Mouse (Mus musculus) CH12.LX (cell line): ENCODE measurements around the gene Cmc2. TPM values are rescaled to one million over a fixed set of nuclear protein-coding genes. Genes with fewer than 3 reads are reported as not detected.

ENCODE experiments used
- DNase-seq: peaks from one replicate; pipeline ENCODE4 v3.0.0-alpha.2; 2013; ENCODE audit errors: extremely low read depth
- H3K27ac ChIP-seq: 2 replicates; pipeline ENCODE4 v1.5.1; 2012; ENCODE audit warnings: low read depth, mild to moderate bottlenecking, control low read depth, moderate library complexity; ENCODE audit not compliant: insufficient read depth
- H3K27me3 ChIP-seq: replicated peaks from 2 replicates; pipeline ENCODE3; 2012; ENCODE audit warnings: inconsistent platforms
- H3K36me3 ChIP-seq, 2 experiments: replicated peaks in 1 of 2; 2 replicates each; pipeline versions ENCODE3 to v1.6.1; 2012; ENCODE audit warnings: inconsistent platforms in 1 of 2, low read length in 1 of 2, mild to moderate bottlenecking in 1 of 2, mixed read lengths in 1 of 2, moderate library complexity in 1 of 2; ENCODE audit not compliant: control insufficient read depth in 1 of 2, insufficient read depth in 1 of 2
- H3K4me1 ChIP-seq, 2 experiments: 2 replicates each; pipeline ENCODE4 v1.6.1; 2012; ENCODE audit warnings: inconsistent platforms in 1 of 2, moderate library complexity in 1 of 2; ENCODE audit not compliant: insufficient read depth in 2 of 2, control insufficient read depth in 1 of 2
- H3K4me2 ChIP-seq: 2 replicates; pipeline ENCODE4 v1.6.1; 2012; ENCODE audit warnings: low read depth, mild to moderate bottlenecking, control low read depth; ENCODE audit not compliant: poor library complexity, insufficient read depth, severe bottlenecking
- H3K4me3 ChIP-seq, 3 experiments: fragments of 150-350 bp in 1 of 3; sonication (generic) in 1 of 3; replicated peaks in 1 of 3; 2 replicates each; pipeline versions ENCODE3 to v1.5.1; 2011 to 2012; ENCODE audit warnings: low read depth in 2 of 3, low read length in 2 of 3, mild to moderate bottlenecking in 2 of 3, moderate library complexity in 2 of 3, control low read depth in 1 of 3, improper control_type of control experiment in 1 of 3, inconsistent platforms in 1 of 3, mixed read lengths in 1 of 3; ENCODE audit not compliant: poor library complexity in 1 of 3
- H3K79me2 ChIP-seq: replicated peaks from 2 replicates; pipeline ENCODE4 v1.6.1; 2012; ENCODE audit warnings: mild to moderate bottlenecking, moderate library complexity; ENCODE audit not compliant: control insufficient read depth, poor library complexity, insufficient read depth, severe bottlenecking; ENCODE audit errors: extremely low read depth
- H3K9ac ChIP-seq: 2 replicates; pipeline ENCODE4 v1.6.1; 2012; ENCODE audit warnings: low read depth, mild to moderate bottlenecking, control low read depth, moderate library complexity; ENCODE audit not compliant: insufficient read depth
- H3K9me3 ChIP-seq: replicated peaks from 2 replicates; pipeline ENCODE3; 2012; ENCODE audit warnings: low read length, inconsistent platforms, mixed read lengths
- CHD2 ChIP-seq: IDR thresholded peaks from 2 replicates; pipeline ENCODE4 v1.6.1; 2011; ENCODE audit warnings: low read length, improper control_type of control experiment
- CTCF ChIP-seq, 2 experiments: IDR thresholded peaks in 1 of 2; conservative IDR thresholded peaks in 1 of 2; 2 replicates each; pipeline ENCODE4 v1.5.1; 2011 to 2012; ENCODE audit warnings: low read depth in 2 of 2, low read length in 2 of 2, improper control_type of control experiment in 1 of 2, inconsistent platforms in 1 of 2, mild to moderate bottlenecking in 1 of 2, moderate library complexity in 1 of 2
- EP300 ChIP-seq: IDR thresholded peaks from 2 replicates; pipeline ENCODE4 v1.6.1; 2011; ENCODE audit warnings: low read length, improper control_type of control experiment
- ETS1 ChIP-seq: conservative IDR thresholded peaks from 2 replicates; pipeline ENCODE4 v1.6.1; 2012; ENCODE audit warnings: low read depth, mild to moderate bottlenecking, inconsistent platforms, low read length, improper control_type of control experiment, moderate library complexity
- IRF4 ChIP-seq: IDR thresholded peaks from 2 replicates; pipeline ENCODE4 v1.6.1; 2014; ENCODE audit warnings: low read depth, mild to moderate bottlenecking, inconsistent platforms, low read length, improper control_type of control experiment
- MAZ ChIP-seq: IDR thresholded peaks from 2 replicates; pipeline ENCODE4 v1.6.1; 2012; ENCODE audit warnings: low read depth, mild to moderate bottlenecking, inconsistent platforms, low read length, improper control_type of control experiment, moderate library complexity
- MEF2A ChIP-seq: IDR thresholded peaks from 2 replicates; pipeline ENCODE4 v1.6.1; 2014; ENCODE audit warnings: low read depth, mild to moderate bottlenecking, inconsistent platforms, low read length, improper control_type of control experiment, borderline replicate concordance
- MYC ChIP-seq: IDR thresholded peaks from 2 replicates; pipeline ENCODE4 v1.6.1; 2011; ENCODE audit warnings: low read depth, mild to moderate bottlenecking, improper control_type of control experiment, low read length
- NELFE ChIP-seq: IDR thresholded peaks from 2 replicates; pipeline ENCODE4 v1.6.1; 2011; ENCODE audit warnings: low read depth, low read length, improper control_type of control experiment
- PAX5 ChIP-seq: IDR thresholded peaks from 2 replicates; pipeline ENCODE4 v1.6.1; 2012; ENCODE audit warnings: low read length, inconsistent platforms, mixed read lengths
- POLR2AphosphoS2 ChIP-seq: IDR thresholded peaks from 2 replicates; pipeline ENCODE4 v1.6.1; 2011; ENCODE audit warnings: low read depth, low read length, improper control_type of control experiment
- RAD21 ChIP-seq: IDR thresholded peaks from 2 replicates; pipeline ENCODE4 v1.6.1; 2011; ENCODE audit warnings: low read depth, mild to moderate bottlenecking, low read length, improper control_type of control experiment, moderate library complexity
- SMC3 ChIP-seq: IDR thresholded peaks from 2 replicates; pipeline ENCODE4 v1.6.1; 2011; ENCODE audit warnings: low read depth, low read length, improper control_type of control experiment
- UBTF ChIP-seq: IDR thresholded peaks from 2 replicates; pipeline ENCODE4 v1.6.1; 2012; ENCODE audit warnings: low read depth, mild to moderate bottlenecking, inconsistent platforms, low read length, improper control_type of control experiment, moderate library complexity
- USF1 ChIP-seq: IDR thresholded peaks from 2 replicates; pipeline ENCODE4 v1.6.1; 2014; ENCODE audit warnings: low read depth, mild to moderate bottlenecking, inconsistent platforms, low read length, improper control_type of control experiment
- ZC3H11A ChIP-seq: IDR thresholded peaks from 2 replicates; pipeline ENCODE4 v1.6.1; 2012; ENCODE audit warnings: low read depth, mild to moderate bottlenecking, inconsistent platforms, low read length, improper control_type of control experiment
- ZKSCAN1 ChIP-seq: IDR thresholded peaks from 2 replicates; pipeline ENCODE4 v1.6.1; 2012; ENCODE audit warnings: low read depth, inconsistent platforms, low read length, improper control_type of control experiment, borderline replicate concordance
- ZNF384 ChIP-seq: IDR thresholded peaks from 2 replicates; pipeline ENCODE4 v1.6.1; 2012; ENCODE audit warnings: low read depth, low read length, improper control_type of control experiment, inconsistent platforms
- dilution Hi-C: fragments of 300-500 bp; cut with MboI; formaldehyde crosslinking; loops from 2 replicates; pipeline ENCODE4 v1.14.3; 2020; ENCODE audit warnings: low sequenced_read_pairs; ENCODE audit not compliant: extremely low pct_unique_long_range_greater_than_20kb, extremely low pct_ligation_motif_present
- in situ Hi-C: fragments of 300-500 bp; cut with MboI; formaldehyde crosslinking; loops from 3 replicates; pipeline ENCODE4 v1.14.3; 2019; ENCODE audit warnings: low sequenced_read_pairs, low pct_ligation_motif_present, low pct_unique_long_range_greater_than_20kb, mixed read lengths
- polyA plus RNA-seq: library from polyadenylated mRNA; unstranded; fragments of >175 nt; gene quantifications from 2 replicates; pipeline ENCODE4 v1.2.1, GENCODE M21; 2012; ENCODE audit warnings: low read depth; ENCODE audit not compliant: insufficient read length
- total RNA-seq, 2 experiments: library from RNA; depleted of rRNA; stranded (reverse); fragments of 300-350 nt in 1 of 2; fragments of >200 nt in 1 of 2; gene quantifications; 2 replicates each; pipeline ENCODE4 v1.2.3; 2012 to 2014

Gene Cmc2
- total and polyA plus RNA-seq, 3 experiments = 29.1 to 55.1 (median 39.4) TPM

- dilution Hi-C loops = no loop called here
- Histone ChIP-seq H3K4me2 (peak overlapping the region; percentile 75; the same call in 1 of the 2 replicates), H3K79me2 (no peaks in the 10 kb centered on the region), H3K27me3 (peaks cover 3% of the 10 kb centered on the region), H3K27ac (no peak overlapping the region), H3K4me1 (peaks cover 9 to 16% of the 10 kb centered on the region in 2 experiments; a peak in 3 of 4 replicates), H3K4me3 (no peak overlapping the region), H3K9me3 (peaks cover 7% of the 10 kb centered on the region), H3K36me3 (no peaks in the 10 kb centered on the region), H3K9ac (no peak overlapping the region)
- TF ChIP-seq PAX5 (no peak), EP300 (no peak), MEF2A (no peak), IRF4 (no peak), ZKSCAN1 (no peak), SMC3 (no peak), USF1 (no peak), MYC (no peak), POLR2AphosphoS2 (no peak), ZNF384 (no peak), ZC3H11A (no peak), NELFE (no peak), MAZ (no peak), CHD2 (no peak), ETS1 (no peak)
- DNase-seq = no peak
- in situ Hi-C loops = loop anchor here (25.0 kb wide), 1 partner anchor 386 kb away; no protein-coding TSS in a partner anchor
Observed at GRCm38 (mm10) chr8:116873586-116873985, 47.7 kb downstream of the Cmc2 start.

DNA sequence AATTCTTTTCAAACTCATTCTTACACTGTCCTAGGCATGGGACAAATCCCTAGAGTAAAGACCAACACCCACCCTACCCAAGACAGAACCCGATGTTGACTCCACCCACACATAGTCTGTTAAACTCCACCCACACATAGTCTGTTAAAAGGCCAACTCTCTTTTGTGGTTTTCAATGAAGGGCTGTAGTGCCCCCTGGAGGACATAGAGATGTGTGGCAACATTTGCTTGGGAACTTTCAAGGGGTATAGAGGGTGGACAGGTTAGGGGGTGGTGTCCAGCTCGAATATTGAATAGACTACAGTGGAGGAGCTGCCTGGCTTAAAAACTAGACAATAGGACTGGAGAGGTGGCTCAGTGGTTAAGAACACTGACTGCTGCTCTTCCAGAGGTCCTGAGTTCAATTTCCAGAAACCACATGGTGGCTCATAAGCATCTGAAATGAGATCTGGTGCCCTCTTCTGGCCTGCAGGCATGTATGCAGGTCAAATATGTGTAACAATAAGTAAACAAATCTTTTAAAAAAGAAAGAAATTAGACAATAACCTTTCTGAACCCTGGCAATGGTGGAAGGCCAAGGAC lies 48.4 kb downstream of the Cmc2 start:
- H3K36me3 ChIP-seq = no peaks in the 10 kb centered on the region
- TF ChIP-seq CTCF (conservative IDR thresholded peaks at IDR 0.05 in 1 of 2, IDR thresholded peaks at IDR 0.05 in 1 of 2; ENCODE audit: low read depth in 2 of 2, low read length in 2 of 2) = peak; percentile 31 to 63; a peak in 3 of 4 replicates
- no peak for TF ChIP-seq UBTF
- TF ChIP-seq ZC3H11A = no peak
- TF ChIP-seq MAZ = no peak
- peak; percentile 57 for TF ChIP-seq RAD21
- TF ChIP-seq IRF4 = no peak
- TF ChIP-seq, all 38 proteins: peak for 2
- Histone ChIP-seq H3K4me3 (no peak overlapping the region), H3K4me2 (peak overlapping the region; percentile 75), H3K27me3 (peaks cover 3% of the 10 kb centered on the region), H3K4me1 (peaks cover 9 to 16% of the 10 kb centered on the region in 2 experiments; a peak in 3 of 4 replicates), H3K79me2 (no peaks in the 10 kb centered on the region), H3K9ac (no peak overlapping the region), H3K9me3 (peaks cover 5% of the 10 kb centered on the region), H3K27ac (no peak overlapping the region)
- dilution Hi-C loops = no loop called here
- DNase-seq = peak; percentile 77
- in situ Hi-C loops = loop anchor here (25.0 kb wide), 1 partner anchor 386 kb away; no protein-coding TSS in a partner anchor
